In the genomic region with DNA sequence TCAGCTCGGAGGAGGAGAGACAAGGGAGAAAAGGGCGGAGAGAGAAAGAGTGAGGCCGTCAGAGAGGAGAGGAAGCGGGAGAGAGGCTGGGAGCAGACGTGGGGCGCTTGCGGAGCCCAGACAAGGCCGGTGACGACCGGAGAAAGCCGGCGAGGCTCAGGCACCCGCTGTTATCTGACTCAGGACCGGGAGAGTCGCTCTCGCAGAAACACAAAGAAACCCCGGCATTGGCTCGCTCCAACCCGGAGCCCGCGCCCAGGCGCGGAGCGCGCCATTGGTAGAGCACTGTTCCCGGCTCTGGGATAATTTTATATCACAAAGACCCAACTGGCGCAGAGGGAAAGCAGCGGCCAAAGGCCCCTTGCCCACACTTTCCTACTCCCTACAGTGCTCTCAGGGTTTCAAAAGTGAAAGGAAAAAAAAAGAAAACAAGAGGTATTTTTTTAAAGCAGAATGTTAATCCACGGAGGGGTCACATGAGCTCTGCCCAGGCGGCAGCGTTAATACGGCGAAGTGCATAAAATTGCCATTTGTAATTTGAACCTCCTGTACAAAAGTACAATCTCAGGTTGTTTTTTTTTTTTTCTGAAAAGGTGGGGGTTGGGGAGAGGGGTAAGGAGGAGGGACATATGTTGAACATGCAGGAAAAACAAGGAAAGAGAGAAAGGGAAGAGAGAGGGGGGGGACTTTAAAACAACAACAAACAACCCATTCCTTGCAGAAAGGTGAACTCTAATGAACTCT, we compare ENCODE assay signal across 8 mouse cellular contexts. TPM values are rescaled to one million over a fixed set of nuclear protein-coding genes. Genes with fewer than 3 reads are reported as not detected.
DNase-seq lines count a peak whose midpoint lies in the region; ATAC-seq lines count a peak whose summit lies in the region.

No protein-coding gene starts in this region.

- peak; percentile 54 to 78 for DNase-seq in heart, adult 18-20 months
- DNase-seq in heart, postnatal 25 days (ENCODE audit: low spot score), result no peak
- DNase-seq in MN1 (ENCODE audit: low spot score), result peak; percentile 51
- peak; percentile 80 for DNase-seq in forebrain, embryonic 11.5 days (ENCODE audit: low spot score)
- peak; percentile 45 for DNase-seq in hindbrain, embryonic 14.5 days (ENCODE audit: low spot score)
- DNase-seq in frontal cortex, postnatal 25 days (ENCODE audit: low spot score in 2 of 2), result no peak

- no peaks in the 10 kb centered on the region for H3K9me3 ChIP-seq in forebrain, embryonic 11.5 days (ENCODE audit: control insufficient read depth, low read length)
- no peaks in the 10 kb centered on the region for H3K9me3 ChIP-seq in hindbrain, embryonic 14.5 days (ENCODE audit: control insufficient read depth, low read length)
- no peaks in the 10 kb centered on the region for H3K9me3 ChIP-seq in liver, embryonic 12.5 days (replicated peaks)
- H3K9me3 ChIP-seq in stomach, embryonic 15.5 days, result no peaks in the 10 kb centered on the region

- H3K27ac ChIP-seq in forebrain, embryonic 11.5 days (ENCODE audit: low read depth, low read length), result peak overlapping the region; percentile 98
- H3K27ac ChIP-seq in hindbrain, embryonic 14.5 days, result peak overlapping the region; percentile 99
- H3K27ac ChIP-seq in liver, embryonic 12.5 days, result peak overlapping the region; percentile 91
- peak overlapping the region; percentile 99 for H3K27ac ChIP-seq in stomach, embryonic 15.5 days

- peak overlapping the region; percentile 75 for H3K4me2 ChIP-seq in forebrain, embryonic 11.5 days (ENCODE audit: low read depth, low read length, severe bottlenecking)
- H3K4me2 ChIP-seq in hindbrain, embryonic 14.5 days (replicated peaks), result peak overlapping the region; percentile 81
- peak overlapping the region; percentile 62 for H3K4me2 ChIP-seq in liver, embryonic 12.5 days
- peak overlapping the region; percentile 70 for H3K4me2 ChIP-seq in stomach, embryonic 15.5 days

- no peak for ATAC-seq in forebrain, embryonic 11.5 days (replicated peaks; ENCODE audit: low FRiP score)
- no peak for ATAC-seq in hindbrain, embryonic 14.5 days (ENCODE audit: low FRiP score)
- no peak for ATAC-seq in liver, embryonic 12.5 days
- ATAC-seq in stomach, embryonic 15.5 days (ENCODE audit: insufficient read depth, low FRiP score, low read depth), result no peak

- H3K4me1 ChIP-seq in forebrain, embryonic 11.5 days (replicated peaks; ENCODE audit: control insufficient read depth, insufficient read depth, low read length), result no peaks in the 10 kb centered on the region
- peaks cover 13% of the 10 kb centered on the region; the same call in 1 of the 2 replicates for H3K4me1 ChIP-seq in hindbrain, embryonic 14.5 days (replicated peaks; ENCODE audit: control insufficient read depth, insufficient read depth, low read length)
- 0 out of 2 replicates have a peak, but pooled peaks cover 3% of the 10 kb centered on the region for H3K4me1 ChIP-seq in liver, embryonic 12.5 days
- peaks cover 5% of the 10 kb centered on the region; the same call in 1 of the 2 replicates for H3K4me1 ChIP-seq in stomach, embryonic 15.5 days

- no peaks in the 10 kb centered on the region for H3K36me3 ChIP-seq in forebrain, embryonic 11.5 days (ENCODE audit: control insufficient read depth, insufficient read depth, low read length)
- peaks cover 32% of the 10 kb centered on the region for H3K36me3 ChIP-seq in hindbrain, embryonic 14.5 days (replicated peaks; ENCODE audit: control insufficient read depth, insufficient read depth)
- H3K36me3 ChIP-seq in liver, embryonic 12.5 days, result peaks cover 6% of the 10 kb centered on the region; the same call in 1 of the 2 replicates
- 0 out of 2 replicates have a peak, but pooled peaks cover 5% of the 10 kb centered on the region for H3K36me3 ChIP-seq in stomach, embryonic 15.5 days

- H3K4me3 ChIP-seq in forebrain, embryonic 11.5 days (ENCODE audit: low read depth, low read length), result peak overlapping the region; percentile 79
- H3K4me3 ChIP-seq in hindbrain, embryonic 14.5 days (replicated peaks; ENCODE audit: low read length), result peak overlapping the region; percentile 85
- H3K4me3 ChIP-seq in liver, embryonic 12.5 days, result peak overlapping the region; percentile 61
- H3K4me3 ChIP-seq in stomach, embryonic 15.5 days (replicated peaks), result peak overlapping the region; percentile 71

- peaks cover 34% of the 10 kb centered on the region for H3K27me3 ChIP-seq in forebrain, embryonic 11.5 days (ENCODE audit: control insufficient read depth, insufficient read depth, low read length)
- peaks cover 4% of the 10 kb centered on the region; the same call in 1 of the 2 replicates for H3K27me3 ChIP-seq in hindbrain, embryonic 14.5 days (ENCODE audit: control insufficient read depth, insufficient read depth, low read length)
- H3K27me3 ChIP-seq in liver, embryonic 12.5 days (replicated peaks), result peaks cover 92% of the 10 kb centered on the region
- no peaks in the 10 kb centered on the region for H3K27me3 ChIP-seq in stomach, embryonic 15.5 days (replicated peaks)

- WGBS in forebrain, embryonic 11.5 days, result under 1% methylated on average over 33 of the region's 33 CpGs
- WGBS in hindbrain, embryonic 14.5 days, result under 1% methylated on average over 33 of the region's 33 CpGs
- under 1% methylated on average over 33 of the region's 33 CpGs for WGBS in liver, embryonic 12.5 days (ENCODE audit: insufficient replicate concordance)
- WGBS in stomach, embryonic 15.5 days, result under 1% methylated on average over 33 of the region's 33 CpGs

- intact Hi-C loops in heart, postnatal 25 days (cut with DNase I), result loop anchor here (1.0 kb wide), 1 partner anchor 10 kb away; no protein-coding TSS in a partner anchor

- peak overlapping the region; percentile 98 for H3K9ac ChIP-seq in forebrain, embryonic 11.5 days (ENCODE audit: low read length)
- peak overlapping the region; percentile 96 for H3K9ac ChIP-seq in hindbrain, embryonic 14.5 days
- peak overlapping the region; percentile 75 for H3K9ac ChIP-seq in liver, embryonic 12.5 days
- peak overlapping the region; percentile 91 for H3K9ac ChIP-seq in stomach, embryonic 15.5 days

RNA-seq across cellular contexts. Expression of a gene that starts 7.5 kb away (rescaled TPM):
- 10 to 100 TPM; 13.6 to 14.8 TPM for total RNA-seq in heart, adult 18-20 months (2021)
- total RNA-seq in heart, postnatal 25 days (2021), result 10 to 100 TPM; 19.9 to 25.0 TPM
- 124 and 137 TPM in 2 replicates for polyA plus RNA-seq in forebrain, embryonic 11.5 days (2014; fragmentation: Nextera tagmentation; extraction: Ambion mirVana)
- polyA plus RNA-seq in hindbrain, embryonic 14.5 days (2014; fragmentation: Nextera tagmentation; extraction: Ambion mirVana), result 105 and 127 TPM in 2 replicates
- 23.3 and 26.8 TPM in 2 replicates for polyA plus RNA-seq in liver, embryonic 12.5 days (2016; fragmentation: Nextera tagmentation; extraction: Ambion mirVana)
- polyA plus RNA-seq in stomach, embryonic 15.5 days (2015; fragmentation: Nextera tagmentation; extraction: Ambion mirVana), result 66.9 and 72.6 TPM in 2 replicates

Comparison
In these comparisons a context has a peak if more than half of its experiments do, and no peak if none do; other contexts are left out.
1. DNase-seq: peak in heart, adult 18-20 months (2 of 2), MN1 (single experiment), forebrain, embryonic 11.5 days (single experiment) and hindbrain, embryonic 14.5 days (single experiment); none in heart, postnatal 25 days (single experiment) and frontal cortex, postnatal 25 days (0 of 2).
2. Peak in every context shown above with its lines, with median percentiles within 50 percentile points of each other: H3K27ac ChIP-seq, H3K4me2 ChIP-seq, H3K4me3 ChIP-seq and H3K9ac ChIP-seq.